Mouse (Mus musculus): ENCODE data around the gene Rps6kb2.

DNA sequence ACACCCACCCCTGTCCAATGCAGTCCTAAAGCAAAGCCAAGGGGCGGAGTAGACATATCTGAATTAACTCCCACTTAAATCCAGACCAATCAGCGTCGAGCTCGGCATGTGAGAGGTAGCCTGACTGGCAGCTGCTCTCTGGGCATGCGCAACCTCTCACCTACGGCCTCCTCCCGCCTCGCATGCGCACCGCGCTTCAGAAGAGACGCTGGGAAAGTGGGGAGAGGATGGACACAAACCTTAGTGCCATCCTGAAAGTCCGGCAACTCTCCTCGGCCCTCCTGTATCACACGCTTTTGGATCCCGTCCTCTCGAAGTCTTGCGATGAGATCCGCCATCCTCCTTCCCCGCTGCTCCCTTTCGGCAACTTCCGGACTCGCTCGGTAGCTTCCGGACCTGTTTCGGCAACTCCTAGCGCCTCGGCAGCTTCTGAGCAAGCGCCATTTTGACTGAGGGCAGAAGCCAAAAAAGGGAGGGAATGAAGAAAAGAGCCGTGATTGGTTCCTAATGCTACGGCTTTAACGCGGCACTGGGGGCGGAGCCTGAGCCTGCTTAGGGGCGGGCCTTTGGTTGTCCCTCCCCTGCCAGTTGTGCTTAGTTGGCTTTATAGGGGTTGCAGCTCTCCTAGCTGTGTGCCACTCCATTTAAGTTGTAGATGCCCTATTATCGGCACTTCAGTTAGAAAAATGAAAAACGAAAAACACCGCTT is 41.9 kb downstream of the Rps6kb2 start:
- no peak; the same call in 1 of the 2 replicates for TF ChIP-seq POLR2A (IDR thresholded peaks at IDR 0.05; ENCODE audit: control insufficient read depth, extremely low read depth, insufficient read depth, low read length, poor library complexity)
- peak; percentile 63; the same call in 1 of the 2 replicates for TF ChIP-seq CTCF (IDR thresholded peaks at IDR 0.05; ENCODE audit: borderline replicate concordance, control insufficient read depth, extremely low read depth, insufficient read depth, low read length, poor library complexity)

All from thymus, adult 2 months (tissue).